Mouse (Mus musculus) midbrain, postnatal 0 days (tissue): ENCODE results near the gene Adamtsl1. TPM values are rescaled to one million over a fixed set of nuclear protein-coding genes. Genes with fewer than 3 reads are reported as not detected.

Source experiments
- ATAC-seq: fragments of 200-750 bp; cut with Nextera tagmentation; 2 replicates; pipeline ENCODE4 v1.8.0; 2017; ENCODE audit warnings: moderate number of reproducible peaks, mild to moderate bottlenecking, moderate TSS enrichment, moderate library complexity; ENCODE audit not compliant: low FRiP score
- DNase-seq: peaks from one replicate; pipeline ENCODE4 v3.0.0-alpha.2; 2015; ENCODE audit warnings: low spot score
- H3K27ac ChIP-seq: fragments of 300-500 bp; sonication (generic); 2 replicates; pipeline ENCODE4 v1.5.1; 2014; ENCODE audit warnings: low read depth, mild to moderate bottlenecking, low read length, mixed read lengths
- H3K27me3 ChIP-seq: fragments of 300-500 bp; sonication (generic); 2 replicates; pipeline ENCODE4 v1.6.1; 2014; ENCODE audit warnings: low read length, control low read depth, mixed read lengths; ENCODE audit not compliant: insufficient read depth
- H3K36me3 ChIP-seq: fragments of 300-500 bp; sonication (generic); 2 replicates; pipeline ENCODE4 v1.6.1; 2014; ENCODE audit warnings: low read length, control low read depth, mixed read lengths; ENCODE audit not compliant: insufficient read depth
- H3K4me1 ChIP-seq: fragments of 300-500 bp; sonication (generic); 2 replicates; pipeline ENCODE4 v1.6.1; 2014; ENCODE audit warnings: mild to moderate bottlenecking, control low read depth, antibody characterized with exemption, low read length, mixed read lengths; ENCODE audit not compliant: insufficient read depth
- H3K4me2 ChIP-seq: fragments of 300-500 bp; sonication (generic); 2 replicates; pipeline ENCODE4 v1.6.1; 2014; ENCODE audit warnings: low read depth, mild to moderate bottlenecking, low read length, mixed read lengths; ENCODE audit not compliant: poor library complexity, severe bottlenecking
- H3K4me3 ChIP-seq: fragments of 300-500 bp; sonication (generic); 2 replicates; pipeline ENCODE4 v1.5.1; 2014; ENCODE audit warnings: low read depth, mild to moderate bottlenecking, low read length, moderate library complexity
- H3K9ac ChIP-seq: fragments of 300-500 bp; sonication (generic); replicated peaks from 2 replicates; pipeline ENCODE4 v1.6.1; 2014; ENCODE audit warnings: mild to moderate bottlenecking, low read length, moderate library complexity, mixed read lengths; ENCODE audit not compliant: poor library complexity, severe bottlenecking
- H3K9me3 ChIP-seq: fragments of 300-500 bp; sonication (generic); 2 replicates; pipeline ENCODE4 v1.6.1; 2016; ENCODE audit warnings: low read length, control low read depth
- CTCF ChIP-seq: IDR thresholded peaks from 2 replicates; pipeline ENCODE4 v1.5.1; 2016; ENCODE audit warnings: antibody characterized with exemption, mild to moderate bottlenecking
- WGBS: fragments of 180-500 bp; shearing (Covaris S2); extraction: QIAGEN DNeasy Blood & Tissue Kit; methylation state at CpG from one replicate; pipeline ENCODE4 v1.1.7; 2014; 5-methylcytosine and 5-hydroxymethylcytosine counted together
- polyA plus RNA-seq: library from polyadenylated mRNA; unstranded; fragments of >200 nt; fragmentation: Nextera tagmentation; extraction: Ambion mirVana; gene quantifications from 2 replicates; pipeline ENCODE4 v1.2.1, GENCODE M21; 2015
- total RNA-seq: library from RNA; depleted of rRNA; stranded (reverse); fragments of >200 nt; gene quantifications from 2 replicates; pipeline ENCODE4 v1.2.3, GENCODE M21; 2014

The Adamtsl1 gene
- total and polyA plus RNA-seq, 2 experiments from 2014 or later: 4.9 to 7.3 TPM

- Histone ChIP-seq H3K4me2 (no peak overlapping the region), H3K9me3 (no peaks in the 10 kb centered on the region), H3K9ac (no peak overlapping the region), H3K36me3 (no peaks in the 10 kb centered on the region), H3K4me1 (no peaks in the 10 kb centered on the region), H3K27me3 (no peaks in the 10 kb centered on the region), H3K4me3 (no peak overlapping the region), H3K27ac (no peak overlapping the region)
- TF ChIP-seq CTCF: no peak
- DNase-seq: no peak
- no peak for ATAC-seq
- 80% methylated on average over 2 of the region's 2 CpGs for WGBS
Observed at GRCm38 (mm10) chr4:86274663-86275062, 760.7 kb downstream of the Adamtsl1 start.

DNA sequence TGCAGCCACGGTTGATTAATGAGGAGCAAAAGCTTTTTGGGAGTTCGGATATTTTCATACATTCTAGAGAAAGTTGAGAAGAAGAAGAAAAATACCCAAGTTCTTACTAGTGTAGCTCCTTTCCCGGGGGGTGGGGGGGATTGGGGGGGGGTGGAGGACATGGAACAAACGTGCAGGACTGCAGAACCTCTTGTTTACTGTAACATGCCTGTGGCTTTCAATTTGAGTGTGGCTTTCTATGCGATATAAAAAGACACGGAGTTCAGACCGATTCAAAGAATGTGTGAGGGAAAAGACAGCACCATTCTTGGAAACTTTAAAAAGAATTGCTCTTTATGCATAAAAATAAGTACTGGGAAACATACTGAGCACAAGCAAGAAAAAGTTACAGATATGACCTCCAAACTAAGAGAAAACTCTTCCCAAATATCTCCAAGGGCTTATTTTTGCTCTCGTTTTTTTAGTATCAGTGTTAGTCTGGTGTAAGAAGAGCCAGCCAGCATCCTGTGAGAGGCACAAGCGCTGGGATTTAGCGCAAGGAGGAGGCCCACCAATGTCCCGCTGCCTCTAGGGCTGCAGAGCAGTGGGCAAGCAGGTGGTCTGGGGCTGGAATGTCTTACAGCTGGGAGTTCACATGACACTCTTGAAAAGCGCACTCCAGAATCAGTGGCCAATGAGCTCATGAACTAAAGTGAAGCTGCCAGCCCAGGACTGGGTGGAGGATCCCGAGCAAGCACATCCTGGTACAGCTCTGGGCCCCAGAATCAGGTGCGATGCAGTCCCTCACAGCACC lies 762.2 kb downstream of the Adamtsl1 start:
- Histone ChIP-seq H3K4me3 (no peak overlapping the region), H3K4me1 (no peaks in the 10 kb centered on the region), H3K27ac (no peak overlapping the region), H3K36me3 (no peaks in the 10 kb centered on the region), H3K9me3 (no peaks in the 10 kb centered on the region), H3K27me3 (no peaks in the 10 kb centered on the region), H3K4me2 (no peak overlapping the region), H3K9ac (no peak overlapping the region)
- WGBS: 71% methylated on average over 14 of the region's 14 CpGs
- no peak for TF ChIP-seq CTCF
- DNase-seq: no peak
- no peak for ATAC-seq

GRCm38 (mm10) chr4:86278546-86278945 lies 764.6 kb downstream of the Adamtsl1 start:
- Histone ChIP-seq H3K4me1 (no peaks in the 10 kb centered on the region), H3K9me3 (no peaks in the 10 kb centered on the region), H3K27ac (no peak overlapping the region), H3K27me3 (no peaks in the 10 kb centered on the region), H3K4me3 (no peak overlapping the region), H3K4me2 (no peak overlapping the region), H3K9ac (no peak overlapping the region), H3K36me3 (no peaks in the 10 kb centered on the region)
- no peak for TF ChIP-seq CTCF
- WGBS: 54% methylated on average over 5 of the region's 5 CpGs
- ATAC-seq: no peak
- no peak for DNase-seq

GRCm38 (mm10) chr4:86286572-86286971 lies 772.6 kb downstream of the Adamtsl1 start:
- DNase-seq (no peak), ATAC-seq (no peak)
- Histone ChIP-seq H3K27me3 (no peaks in the 10 kb centered on the region), H3K27ac (no peak overlapping the region), H3K4me3 (no peak overlapping the region), H3K4me1 (no peaks in the 10 kb centered on the region), H3K4me2 (no peak overlapping the region), H3K9me3 (no peaks in the 10 kb centered on the region), H3K9ac (no peak overlapping the region), H3K36me3 (no peaks in the 10 kb centered on the region)
- 79% methylated on average over 1 of the region's 1 CpGs for WGBS
- TF ChIP-seq CTCF: no peak

GRCm38 (mm10) chr4:86288264-86288663 lies 774.3 kb downstream of the Adamtsl1 start:
- TF ChIP-seq CTCF: no peak
- Histone ChIP-seq H3K4me1 (no peaks in the 10 kb centered on the region), H3K4me2 (no peak overlapping the region), H3K9me3 (no peaks in the 10 kb centered on the region), H3K27me3 (no peaks in the 10 kb centered on the region), H3K36me3 (no peaks in the 10 kb centered on the region), H3K27ac (no peak overlapping the region), H3K9ac (no peak overlapping the region), H3K4me3 (no peak overlapping the region)
- no peak for DNase-seq
- WGBS: 86% methylated on average over 4 of the region's 4 CpGs
- no peak for ATAC-seq

GRCm38 (mm10) chr4:86289511-86290273 lies 775.7 kb downstream of the Adamtsl1 start:
- Histone ChIP-seq H3K4me1 (no peaks in the 10 kb centered on the region), H3K4me3 (no peak overlapping the region), H3K4me2 (no peak overlapping the region), H3K36me3 (no peaks in the 10 kb centered on the region), H3K9me3 (no peaks in the 10 kb centered on the region), H3K27ac (no peak overlapping the region), H3K27me3 (no peaks in the 10 kb centered on the region), H3K9ac (no peak overlapping the region)
- TF ChIP-seq CTCF: no peak
- ATAC-seq (no peak), DNase-seq (no peak)
- WGBS: 76% methylated on average over 12 of the region's 12 CpGs
